Mouse (Mus musculus) hindbrain, embryonic 11.5 days (tissue): ENCODE results near the gene Ivd. TPM values are rescaled to one million over a fixed set of nuclear protein-coding genes. Genes with fewer than 3 reads are reported as not detected.

Source experiments
- ATAC-seq: fragments of 200-750 bp; cut with Nextera tagmentation; 2 replicates; pipeline ENCODE4 v1.8.0; 2017; ENCODE audit warnings: mild to moderate bottlenecking, moderate TSS enrichment, moderate library complexity; ENCODE audit not compliant: low FRiP score
- DNase-seq: peaks from one replicate; pipeline ENCODE4 v3.0.0-alpha.2; 2015; ENCODE audit warnings: low spot score
- H3K27ac ChIP-seq: fragments of 300-500 bp; sonication (generic); 2 replicates; pipeline ENCODE4 v1.5.1; 2014; ENCODE audit warnings: mild to moderate bottlenecking, low read depth, low read length
- H3K27me3 ChIP-seq: fragments of 300-500 bp; sonication (generic); 2 replicates; pipeline ENCODE4 v1.6.1; 2014; ENCODE audit warnings: mild to moderate bottlenecking, low read length, moderate library complexity, mixed read lengths; ENCODE audit not compliant: control insufficient read depth, insufficient read depth
- H3K36me3 ChIP-seq: fragments of 300-500 bp; sonication (generic); 2 replicates; pipeline ENCODE4 v1.6.1; 2014; ENCODE audit warnings: mild to moderate bottlenecking, low read length, moderate library complexity, mixed read lengths; ENCODE audit not compliant: control insufficient read depth, insufficient read depth
- H3K4me1 ChIP-seq: fragments of 300-500 bp; sonication (generic); replicated peaks from 2 replicates; pipeline ENCODE4 v1.6.1; 2014; ENCODE audit warnings: low read length, mixed read lengths; ENCODE audit not compliant: control insufficient read depth, insufficient read depth
- H3K4me2 ChIP-seq: fragments of 300-500 bp; sonication (generic); replicated peaks from 2 replicates; pipeline ENCODE4 v1.6.1; 2014; ENCODE audit warnings: mild to moderate bottlenecking, low read depth, low read length
- H3K4me3 ChIP-seq: fragments of 300-500 bp; sonication (generic); 2 replicates; pipeline ENCODE4 v1.5.1; 2014; ENCODE audit warnings: low read depth, low read length
- H3K9ac ChIP-seq: fragments of 300-500 bp; sonication (generic); 2 replicates; pipeline ENCODE4 v1.6.1; 2014; ENCODE audit warnings: low read depth, low read length
- H3K9me3 ChIP-seq: fragments of 300-500 bp; sonication (generic); 2 replicates; pipeline ENCODE4 v1.6.1; 2016; ENCODE audit warnings: low read length; ENCODE audit not compliant: control insufficient read depth
- WGBS: fragments of 180-500 bp; shearing (Covaris S2); extraction: QIAGEN DNeasy Blood & Tissue Kit; methylation state at CpG from one replicate; pipeline ENCODE4 v1.1.7; 2014; 5-methylcytosine and 5-hydroxymethylcytosine counted together
- polyA plus RNA-seq: library from polyadenylated mRNA; unstranded; fragments of >200 nt; fragmentation: Nextera tagmentation; extraction: Ambion mirVana; gene quantifications from 2 replicates; pipeline ENCODE4 v1.2.1, GENCODE M21; 2014

The Ivd gene
- polyA plus RNA-seq, 1 experiment from 2014 or later = 45.0 TPM

- Histone ChIP-seq H3K9me3 (no peaks in the 10 kb centered on the region), H3K36me3 (no peaks in the 10 kb centered on the region), H3K9ac (peak within 1 kb of the TSS; percentile 83), H3K27ac (peak within 1 kb of the TSS; percentile 85; the same call in 1 of the 2 replicates), H3K27me3 (peaks cover 52% of the 10 kb centered on the region), H3K4me3 (peak within 1 kb of the TSS; percentile 93), H3K4me1 (peaks cover 30% of the 10 kb centered on the region), H3K4me2 (peak within 1 kb of the TSS; percentile 99)
- peak; percentile 6; the same call in 1 of the 2 replicates for ATAC-seq
- under 1% methylated on average over 31 of the region's 32 CpGs for WGBS
- DNase-seq = peak; percentile 64
Observed at GRCm38 (mm10) chr2:118899981-118900825, 38.4 kb downstream of the Ivd start, which contains the start of gene Bahd1. TSS of gene Bahd1 (plus strand) at chr2:118900377.

GRCm38 (mm10) chr2:118900826-118901140, 39.0 kb downstream of the Ivd start:
- peaks cover 46% of the 10 kb centered on the region for H3K27me3 ChIP-seq
- peak overlapping the region; percentile 93 for H3K4me3 ChIP-seq
- H3K27ac ChIP-seq = peak overlapping the region; percentile 27; the same call in 1 of the 2 replicates
- peak overlapping the region; percentile 61 for H3K9ac ChIP-seq
- H3K4me1 ChIP-seq = peaks cover 30% of the 10 kb centered on the region
- peak overlapping the region; percentile 99 for H3K4me2 ChIP-seq
- DNase-seq (no peak), ATAC-seq (no peak; the same call in 1 of the 2 replicates)
- under 1% methylated on average over 11 of the region's 11 CpGs for WGBS
- H3K36me3 ChIP-seq = no peaks in the 10 kb centered on the region
- no peaks in the 10 kb centered on the region for H3K9me3 ChIP-seq

GRCm38 (mm10) chr2:118901175-118902031, 39.6 kb downstream of the Ivd start:
- under 1% methylated on average over 29 of the region's 120 CpGs for WGBS
- peak overlapping the region; percentile 93 for H3K4me3 ChIP-seq
- H3K27ac ChIP-seq = peak overlapping the region; percentile 85
- peaks cover 40% of the 10 kb centered on the region for H3K27me3 ChIP-seq
- peaks cover 28% of the 10 kb centered on the region for H3K4me1 ChIP-seq
- peak; percentile 92 for ATAC-seq
- DNase-seq = peak; percentile 95
- H3K4me2 ChIP-seq = peak overlapping the region; percentile 99
- H3K9ac ChIP-seq = peak overlapping the region; percentile 83
- H3K9me3 ChIP-seq = no peaks in the 10 kb centered on the region
- H3K36me3 ChIP-seq = no peaks in the 10 kb centered on the region

DNA sequence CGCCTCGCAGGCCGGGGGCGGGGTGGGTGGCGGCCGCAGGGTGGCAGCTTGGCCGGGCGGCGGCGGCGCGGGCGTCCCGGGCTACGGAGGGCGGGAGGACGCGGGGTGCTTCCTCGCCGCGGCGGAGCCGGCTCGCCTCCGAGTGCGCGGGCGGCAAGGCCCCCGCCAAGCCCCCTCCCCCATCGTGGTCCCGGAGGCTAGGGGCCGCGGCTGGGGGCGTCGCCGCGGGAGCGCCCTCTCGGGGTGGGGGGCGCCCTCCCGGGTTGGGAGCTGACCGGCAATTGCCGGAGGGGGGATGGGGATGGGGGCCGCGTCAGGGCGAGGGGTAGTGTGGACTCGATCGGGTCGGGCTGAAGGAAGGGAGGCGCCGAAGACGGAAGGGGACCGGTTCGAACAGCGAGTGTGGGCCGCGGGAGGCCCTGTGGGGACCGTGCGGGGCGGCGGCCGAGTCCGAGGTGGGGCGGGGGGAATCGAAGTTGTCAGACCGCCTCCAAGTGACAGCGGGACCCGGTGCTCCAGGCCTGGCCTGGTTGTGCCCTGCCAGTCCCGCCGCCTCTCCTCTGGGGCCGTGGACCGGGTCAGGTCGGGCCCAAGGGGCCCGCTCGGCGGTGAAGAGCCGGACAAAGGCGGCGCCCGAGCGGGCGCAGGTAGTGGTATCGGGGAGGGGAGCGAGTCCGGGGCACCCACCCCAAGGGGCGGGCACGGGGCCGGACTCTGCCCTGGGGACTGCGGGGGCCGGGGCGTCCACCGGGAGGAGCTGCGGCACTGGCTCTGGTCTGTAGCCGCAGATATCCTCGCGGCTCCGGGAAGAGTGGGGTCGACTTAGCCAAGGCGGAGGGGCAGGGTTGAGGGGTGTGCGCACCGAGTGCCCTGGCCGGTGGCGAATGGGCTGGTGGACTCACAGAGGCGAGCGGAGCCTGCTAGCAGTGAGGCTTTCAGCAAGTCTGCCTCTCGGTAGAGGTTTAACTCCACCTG, 40.6 kb downstream of the Ivd start:
- Histone ChIP-seq H3K27me3 (peaks cover 31% of the 10 kb centered on the region), H3K4me1 (peaks cover 21% of the 10 kb centered on the region)
- 2% methylated on average over 67 of the region's 106 CpGs for WGBS

DNA sequence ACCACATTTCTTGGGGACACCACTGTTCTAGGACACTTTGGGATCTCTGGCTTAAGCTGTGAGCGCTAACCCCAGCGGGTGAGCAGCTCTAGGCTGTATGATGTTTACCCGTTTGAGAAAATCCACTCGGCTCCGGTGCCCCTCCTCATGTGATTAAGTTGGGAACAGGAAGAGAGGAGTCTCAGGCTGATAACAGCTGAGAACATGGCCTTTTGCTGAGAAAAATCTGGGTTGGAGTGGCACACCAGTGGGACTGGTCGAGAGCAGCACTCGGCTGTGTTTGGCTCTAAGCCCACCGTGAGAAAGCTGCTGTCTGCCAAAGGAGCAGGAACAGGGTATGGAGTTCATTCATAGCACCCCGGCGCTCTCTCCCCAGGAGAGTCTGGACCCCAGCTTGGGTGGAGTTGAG, 41.6 kb downstream of the Ivd start:
- no peaks in the 10 kb centered on the region for H3K36me3 ChIP-seq
- ATAC-seq (no peak), DNase-seq (peak; percentile 30)
- H3K4me3 ChIP-seq = peak overlapping the region; percentile 93
- peaks cover 21% of the 10 kb centered on the region for H3K27me3 ChIP-seq
- H3K9me3 ChIP-seq = no peaks in the 10 kb centered on the region
- H3K4me2 ChIP-seq = peak overlapping the region; percentile 99
- H3K27ac ChIP-seq = no peak overlapping the region
- peak overlapping the region; percentile 83; the same call in 1 of the 2 replicates for H3K9ac ChIP-seq
- WGBS = 12% methylated on average over 10 of the region's 10 CpGs
- H3K4me1 ChIP-seq = peaks cover 18% of the 10 kb centered on the region

More for the DNA sequence above, 40.6 kb downstream of the Ivd start:
- H3K9ac ChIP-seq = peak overlapping the region; percentile 83
- peak overlapping the region; percentile 93 for H3K4me3 ChIP-seq
- H3K36me3 ChIP-seq = no peaks in the 10 kb centered on the region
- peak overlapping the region; percentile 85 for H3K27ac ChIP-seq
- ATAC-seq = peak; percentile 14
- peak; percentile 66 for DNase-seq
- H3K9me3 ChIP-seq = no peaks in the 10 kb centered on the region
- peak overlapping the region; percentile 99 for H3K4me2 ChIP-seq

DNA sequence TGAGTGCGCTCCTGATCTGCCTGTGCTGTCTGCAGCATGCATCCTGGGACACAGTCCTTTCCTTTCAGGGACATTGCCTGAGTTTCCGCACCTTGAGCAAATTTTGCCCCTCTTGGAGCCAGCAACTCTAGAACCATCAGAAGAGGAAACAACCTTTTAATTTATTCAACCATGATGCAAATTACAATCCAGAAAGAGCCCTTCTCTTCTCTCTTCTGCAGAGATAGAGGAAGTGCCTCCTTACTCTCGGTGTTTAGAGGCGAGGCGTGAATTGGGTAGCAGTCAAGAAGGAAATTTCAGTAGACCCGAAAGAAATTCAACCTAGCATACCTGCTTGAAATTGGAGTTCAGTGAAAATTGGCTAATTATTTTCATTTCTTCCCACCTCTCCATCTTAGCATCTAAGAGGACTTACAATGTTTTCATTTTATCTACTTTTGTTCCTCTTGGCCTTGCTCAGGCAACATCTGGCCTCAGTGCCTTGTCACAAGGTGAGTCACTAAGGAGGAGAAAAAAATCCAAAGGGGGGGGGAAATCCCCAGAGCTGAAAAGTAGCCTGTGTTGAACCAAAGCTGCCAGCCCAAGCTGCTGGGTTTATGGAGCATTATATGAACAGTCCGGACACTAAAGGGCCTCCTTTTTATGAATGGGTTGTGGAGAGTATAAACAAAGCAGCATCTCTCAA, 43.8 kb downstream of the Ivd start:
- 81% methylated on average over 7 of the region's 7 CpGs for WGBS
- Histone ChIP-seq H3K36me3 (no peaks in the 10 kb centered on the region), H3K27ac (no peak overlapping the region), H3K4me3 (no peak overlapping the region), H3K9me3 (no peaks in the 10 kb centered on the region), H3K27me3 (peaks cover 2% of the 10 kb centered on the region; the same call in 1 of the 2 replicates), H3K4me2 (no peak overlapping the region), H3K9ac (no peak overlapping the region), H3K4me1 (peaks cover 13% of the 10 kb centered on the region)
- DNase-seq (no peak), ATAC-seq (no peak)

- Histone ChIP-seq H3K36me3 (no peaks in the 10 kb centered on the region), H3K27ac (no peak overlapping the region), H3K4me2 (no peak overlapping the region), H3K4me1 (peaks cover 13% of the 10 kb centered on the region), H3K4me3 (no peak overlapping the region), H3K9ac (no peak overlapping the region), H3K9me3 (no peaks in the 10 kb centered on the region), H3K27me3 (peaks cover 2% of the 10 kb centered on the region; the same call in 1 of the 2 replicates)
- WGBS = 79% methylated on average over 5 of the region's 5 CpGs
- DNase-seq (no peak), ATAC-seq (no peak)
Observed at GRCm38 (mm10) chr2:118906118-118906492, 44.4 kb downstream of the Ivd start.
